Mouse (Mus musculus) stomach, embryonic 15.5 days (tissue): ENCODE measurements around the gene Folr1. TPM values are rescaled to one million over a fixed set of nuclear protein-coding genes. Genes with fewer than 3 reads are reported as not detected.

Experiments used
- ATAC-seq: fragments of 200-750 bp; cut with Nextera tagmentation; 2 replicates; pipeline ENCODE4 v1.8.0; 2017; ENCODE audit warnings: low read depth, moderate number of reproducible peaks, moderate TSS enrichment; ENCODE audit not compliant: insufficient read depth, low FRiP score
- H3K27ac ChIP-seq: fragments of 300-500 bp; sonication (generic); 2 replicates; pipeline ENCODE4 v1.5.1; 2015; ENCODE audit warnings: mild to moderate bottlenecking, inconsistent platforms
- H3K27me3 ChIP-seq: fragments of 300-500 bp; sonication (generic); replicated peaks from 2 replicates; pipeline ENCODE4 v1.6.1; 2015; ENCODE audit warnings: inconsistent platforms
- H3K36me3 ChIP-seq: fragments of 300-500 bp; sonication (generic); 2 replicates; pipeline ENCODE4 v1.6.1; 2015; ENCODE audit warnings: inconsistent platforms
- H3K4me1 ChIP-seq: fragments of 300-500 bp; sonication (generic); 2 replicates; pipeline ENCODE4 v1.6.1; 2015; ENCODE audit warnings: inconsistent platforms
- H3K4me2 ChIP-seq: fragments of 300-500 bp; sonication (generic); 2 replicates; pipeline ENCODE4 v1.6.1; 2015; ENCODE audit warnings: mild to moderate bottlenecking, inconsistent platforms
- H3K4me3 ChIP-seq: fragments of 300-500 bp; sonication (generic); replicated peaks from 2 replicates; pipeline ENCODE4 v1.5.1; 2015; ENCODE audit warnings: inconsistent platforms
- H3K9ac ChIP-seq: fragments of 300-500 bp; sonication (generic); 2 replicates; pipeline ENCODE4 v1.6.1; 2015; ENCODE audit warnings: inconsistent platforms
- H3K9me3 ChIP-seq: fragments of 300-500 bp; sonication (generic); 2 replicates; pipeline ENCODE4 v1.6.1; 2016; ENCODE audit warnings: inconsistent platforms
- WGBS: fragments of 180-500 bp; shearing (Covaris S2); methylation state at CpG from one replicate; pipeline ENCODE4 v1.1.7; 2015; 5-methylcytosine and 5-hydroxymethylcytosine counted together
- polyA plus RNA-seq: library from polyadenylated mRNA; unstranded; fragments of >200 nt; fragmentation: Nextera tagmentation; extraction: Ambion mirVana; gene quantifications from 2 replicates; pipeline ENCODE4 v1.2.1, GENCODE M21; 2015

Gene Folr1
- polyA plus RNA-seq, 1 experiment from 2014 or later, result 18.5 TPM

DNA sequence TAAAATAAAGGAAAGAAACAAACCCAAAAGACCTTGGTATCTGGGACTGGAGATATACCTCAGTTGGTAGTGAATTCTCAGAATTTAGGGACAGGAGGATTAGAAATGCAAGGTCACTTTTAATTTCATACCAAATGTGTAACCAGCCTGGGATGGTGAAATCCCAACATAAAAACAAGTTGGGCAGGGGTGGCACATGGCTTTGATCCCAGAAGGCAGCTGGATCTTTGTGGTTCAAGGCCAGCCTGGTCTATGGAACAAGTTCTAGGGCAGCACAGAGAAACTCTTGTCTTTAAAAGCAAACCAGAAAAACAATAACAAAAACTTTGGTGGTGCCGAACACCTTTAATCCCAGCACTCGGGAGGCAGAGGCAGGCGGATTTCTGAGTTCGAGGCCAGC, 3.1 kb downstream of the Folr1 start:
- Histone ChIP-seq H3K4me3 (no peak overlapping the region), H3K36me3 (no peaks in the 10 kb centered on the region), H3K4me2 (no peak overlapping the region), H3K27me3 (no peaks in the 10 kb centered on the region), H3K4me1 (no peaks in the 10 kb centered on the region), H3K9me3 (no peaks in the 10 kb centered on the region), H3K27ac (no peak overlapping the region), H3K9ac (no peak overlapping the region)
- no peak for ATAC-seq
- WGBS, result 92% methylated on average over 4 of the region's 4 CpGs

GRCm38 (mm10) chr7:101866491-101867265, 3.9 kb downstream of the Folr1 start:
- no peaks in the 10 kb centered on the region for H3K27me3 ChIP-seq
- H3K4me2 ChIP-seq, result no peak overlapping the region
- no peak overlapping the region for H3K27ac ChIP-seq
- H3K9ac ChIP-seq, result no peak overlapping the region
- H3K4me3 ChIP-seq, result no peak overlapping the region
- no peaks in the 10 kb centered on the region for H3K36me3 ChIP-seq
- no peaks in the 10 kb centered on the region for H3K4me1 ChIP-seq
- no peaks in the 10 kb centered on the region for H3K9me3 ChIP-seq
- WGBS, result 82% methylated on average over 11 of the region's 11 CpGs
- ATAC-seq, result no peak

DNA sequence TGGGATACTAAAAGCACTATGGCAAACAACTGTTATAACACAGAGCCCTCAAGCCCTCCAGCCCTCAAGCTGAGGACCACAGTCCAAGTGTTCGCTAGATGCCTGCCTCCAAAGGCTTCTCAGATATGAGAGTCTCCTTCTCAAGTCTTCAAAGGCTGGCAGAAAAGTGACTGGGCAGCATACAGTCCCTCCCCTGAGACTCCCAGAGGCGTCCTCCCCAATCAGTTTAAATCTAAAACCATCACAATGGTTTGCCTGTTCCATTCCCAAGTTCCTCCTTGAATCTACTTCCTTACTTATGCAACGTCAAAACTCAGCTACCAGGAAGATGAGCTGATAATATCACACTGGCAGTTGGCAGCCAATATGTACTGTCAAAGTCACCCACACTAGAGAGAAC, 7.2 kb downstream of the Folr1 start, which contains the start of gene Anapc15:
Anapc15 (plus strand) TSS at position 301 of the 400 bp plus-strand sequence.
- Histone ChIP-seq H3K27me3 (no peaks in the 10 kb centered on the region), H3K36me3 (no peaks in the 10 kb centered on the region), H3K4me1 (no peaks in the 10 kb centered on the region), H3K9ac (no peak within 1 kb of the TSS), H3K9me3 (no peaks in the 10 kb centered on the region), H3K27ac (no peak within 1 kb of the TSS), H3K4me2 (no peak within 1 kb of the TSS), H3K4me3 (no peak within 1 kb of the TSS)
- WGBS, result 72% methylated on average over 3 of the region's 3 CpGs
- ATAC-seq, result no peak

DNA sequence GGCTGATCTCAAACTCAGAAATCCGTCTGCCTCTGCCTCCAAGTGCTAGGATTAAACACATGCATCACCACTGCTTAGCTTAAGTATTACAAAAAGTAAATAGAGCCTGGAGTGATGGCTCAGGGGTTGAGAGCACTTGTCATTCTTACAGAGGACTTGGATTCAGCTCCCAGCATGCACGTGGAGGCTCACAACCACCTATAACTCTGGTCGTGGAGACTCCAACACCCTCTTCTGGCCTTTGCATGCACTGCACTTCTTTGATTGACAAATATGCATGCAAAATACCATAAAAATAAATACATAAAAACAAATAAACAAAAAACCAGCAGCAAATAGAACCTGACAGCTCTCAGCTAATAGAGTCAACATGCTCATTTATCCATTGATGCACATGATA, 8.3 kb downstream of the Folr1 start:
- Histone ChIP-seq H3K9ac (no peak overlapping the region), H3K4me3 (no peak overlapping the region), H3K4me1 (no peaks in the 10 kb centered on the region), H3K36me3 (no peaks in the 10 kb centered on the region), H3K9me3 (no peaks in the 10 kb centered on the region), H3K27ac (no peak overlapping the region), H3K4me2 (no peak overlapping the region), H3K27me3 (no peaks in the 10 kb centered on the region)
- WGBS, result 61% methylated on average over 3 of the region's 3 CpGs
- no peak for ATAC-seq

GRCm38 (mm10) chr7:101860978-101861377, 9.6 kb downstream of the Folr1 start:
- H3K27me3 ChIP-seq, result no peaks in the 10 kb centered on the region
- no peak overlapping the region for H3K4me2 ChIP-seq
- no peaks in the 10 kb centered on the region for H3K36me3 ChIP-seq
- ATAC-seq, result no peak
- H3K9me3 ChIP-seq, result no peaks in the 10 kb centered on the region
- H3K4me3 ChIP-seq, result no peak overlapping the region
- H3K27ac ChIP-seq, result no peak overlapping the region
- H3K9ac ChIP-seq, result no peak overlapping the region
- H3K4me1 ChIP-seq, result no peaks in the 10 kb centered on the region

DNA sequence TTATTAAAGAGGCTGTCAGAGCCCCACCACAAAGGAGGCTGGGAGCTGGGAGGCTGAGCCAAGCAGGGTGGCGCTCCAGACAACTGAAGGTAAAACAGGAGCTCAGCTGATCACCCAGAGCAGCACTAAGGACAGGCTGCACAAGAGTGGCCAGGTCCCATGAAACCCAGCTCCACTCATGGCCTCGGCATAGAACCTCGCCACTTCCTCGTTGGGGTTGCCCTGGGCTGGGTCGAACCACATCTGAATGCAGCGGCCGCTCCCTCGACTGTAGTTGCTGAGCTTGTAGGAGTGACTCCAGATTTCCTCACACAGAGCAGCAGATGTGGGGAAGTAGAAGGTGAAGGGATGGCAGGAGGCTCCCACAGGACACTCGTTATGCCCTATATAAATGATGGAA, 12.2 kb downstream of the Folr1 start:
- H3K4me3 ChIP-seq, result no peak overlapping the region
- no peaks in the 10 kb centered on the region for H3K36me3 ChIP-seq
- H3K4me2 ChIP-seq, result no peak overlapping the region
- no peaks in the 10 kb centered on the region for H3K27me3 ChIP-seq
- H3K4me1 ChIP-seq, result no peaks in the 10 kb centered on the region
- WGBS, result 63% methylated on average over 9 of the region's 9 CpGs
- ATAC-seq, result no peak; the same call in 1 of the 2 replicates
- H3K9me3 ChIP-seq, result no peaks in the 10 kb centered on the region
- H3K9ac ChIP-seq, result no peak overlapping the region
- 0 out of 2 replicates have a peak overlapping the region, but pooled peaks have one; percentile 51 for H3K27ac ChIP-seq

DNA sequence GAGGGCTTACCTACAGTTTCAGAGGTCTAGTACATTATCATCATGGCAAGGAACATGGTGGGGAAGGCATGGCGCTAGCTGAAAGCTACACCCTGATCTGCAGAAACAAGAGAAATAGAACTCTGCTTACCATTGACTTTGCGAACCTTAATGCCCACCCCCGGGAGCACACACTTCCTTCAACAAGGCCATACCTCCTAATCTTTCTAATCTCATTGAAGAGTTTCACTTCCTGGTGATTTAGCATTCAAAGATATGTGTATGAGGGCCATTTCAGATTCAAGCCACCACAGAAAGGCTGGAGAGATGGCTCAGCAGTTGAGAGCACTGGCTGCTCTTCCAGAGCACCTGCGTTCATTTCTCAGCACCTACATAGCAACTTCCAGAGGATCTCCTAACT, 13.5 kb downstream of the Folr1 start, which contains the start of gene Folr2:
Folr2 (minus strand) TSS at position 101 of the 400 bp plus-strand sequence.
- no peak within 1 kb of the TSS for H3K9ac ChIP-seq
- no peaks in the 10 kb centered on the region for H3K9me3 ChIP-seq
- 87% methylated on average over 4 of the region's 4 CpGs for WGBS
- H3K27ac ChIP-seq, result 0 out of 2 replicates have a peak within 1 kb of the TSS, but pooled peaks have one; percentile 51
- H3K4me3 ChIP-seq, result no peak within 1 kb of the TSS
- H3K4me2 ChIP-seq, result no peak within 1 kb of the TSS
- no peaks in the 10 kb centered on the region for H3K36me3 ChIP-seq
- no peaks in the 10 kb centered on the region for H3K4me1 ChIP-seq
- no peaks in the 10 kb centered on the region for H3K27me3 ChIP-seq
- ATAC-seq, result no peak

- 62% methylated on average over 2 of the region's 2 CpGs for WGBS
Measured at GRCm38 (mm10) chr7:101853816-101854215, 16.8 kb downstream of the Folr1 start.

DNA sequence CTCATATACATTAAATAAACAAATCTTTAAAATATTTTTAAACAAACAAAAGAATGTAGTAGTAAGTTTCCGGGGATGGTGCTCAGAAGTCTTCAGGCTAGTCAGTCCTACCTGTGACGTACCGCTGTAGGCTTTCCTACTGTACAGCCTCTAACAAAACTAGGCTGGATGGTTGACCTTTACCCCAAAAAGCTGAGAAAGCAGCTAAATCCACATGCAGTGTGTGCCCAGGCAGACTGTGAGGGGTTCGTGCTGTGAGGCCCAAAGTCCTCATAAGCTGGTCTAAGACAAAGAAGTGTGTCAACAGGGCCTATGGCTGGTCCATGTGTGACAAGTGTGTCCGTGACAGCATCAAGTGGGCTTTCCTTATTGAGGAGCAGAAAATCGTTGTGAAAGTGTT, 17.7 kb downstream of the Folr1 start:
- WGBS, result 80% methylated on average over 6 of the region's 6 CpGs
- Histone ChIP-seq H3K4me3 (no peak overlapping the region), H3K4me2 (no peak overlapping the region), H3K9ac (no peak overlapping the region), H3K27ac (no peak overlapping the region), H3K9me3 (no peaks in the 10 kb centered on the region), H3K27me3 (no peaks in the 10 kb centered on the region), H3K36me3 (no peaks in the 10 kb centered on the region), H3K4me1 (peaks cover 6% of the 10 kb centered on the region; the same call in 1 of the 2 replicates)
- ATAC-seq, result no peak

More at GRCm38 (mm10) chr7:101853816-101854215, 16.8 kb downstream of the Folr1 start:
- Histone ChIP-seq H3K9me3 (no peaks in the 10 kb centered on the region), H3K4me1 (peaks cover 6% of the 10 kb centered on the region; the same call in 1 of the 2 replicates), H3K9ac (no peak overlapping the region), H3K27ac (no peak overlapping the region), H3K4me3 (no peak overlapping the region), H3K27me3 (no peaks in the 10 kb centered on the region), H3K4me2 (no peak overlapping the region), H3K36me3 (no peaks in the 10 kb centered on the region)
- ATAC-seq, result no peak

- peaks cover 6% of the 10 kb centered on the region; the same call in 1 of the 2 replicates for H3K4me1 ChIP-seq
- no peak overlapping the region for H3K4me2 ChIP-seq
- no peak overlapping the region for H3K4me3 ChIP-seq
- H3K9me3 ChIP-seq, result no peaks in the 10 kb centered on the region
- H3K9ac ChIP-seq, result no peak overlapping the region
- no peak overlapping the region for H3K27ac ChIP-seq
- 83% methylated on average over 6 of the region's 6 CpGs for WGBS
- no peak for ATAC-seq
- no peaks in the 10 kb centered on the region for H3K27me3 ChIP-seq
- H3K36me3 ChIP-seq, result no peaks in the 10 kb centered on the region
Measured at GRCm38 (mm10) chr7:101851689-101852088, 18.9 kb downstream of the Folr1 start.

GRCm38 (mm10) chr7:101847934-101848333, 22.7 kb downstream of the Folr1 start:
- Histone ChIP-seq H3K9me3 (no peaks in the 10 kb centered on the region), H3K27me3 (no peaks in the 10 kb centered on the region), H3K4me2 (no peak overlapping the region), H3K27ac (no peak overlapping the region), H3K4me3 (no peak overlapping the region), H3K36me3 (no peaks in the 10 kb centered on the region), H3K9ac (no peak overlapping the region), H3K4me1 (peaks cover 6% of the 10 kb centered on the region; the same call in 1 of the 2 replicates)
- no peak for ATAC-seq
- 79% methylated on average over 1 of the region's 1 CpGs for WGBS

- WGBS, result 59% methylated on average over 6 of the region's 6 CpGs
- Histone ChIP-seq H3K4me2 (no peak overlapping the region), H3K9me3 (no peaks in the 10 kb centered on the region), H3K9ac (no peak overlapping the region), H3K27me3 (no peaks in the 10 kb centered on the region), H3K4me3 (no peak overlapping the region), H3K27ac (no peak overlapping the region), H3K36me3 (no peaks in the 10 kb centered on the region), H3K4me1 (no peaks in the 10 kb centered on the region)
- ATAC-seq, result no peak
Measured at GRCm38 (mm10) chr7:101844186-101844585, 26.4 kb downstream of the Folr1 start.
